Mouse (Mus musculus): ENCODE data around the gene Phc1. TPM values are rescaled to one million over a fixed set of nuclear protein-coding genes. Genes with fewer than 3 reads are reported as not detected.

Phc1 gene
- polyA plus RNA-seq, 1 experiment from 2014 or later, result 19.8 TPM

GRCm38 (mm10) chr6:122295242-122295641 lies 45.1 kb downstream of the Phc1 start:
- no peaks in the 10 kb centered on the region for H3K9me3 ChIP-seq (ENCODE audit: control insufficient read depth, low read length)
- H3K27me3 ChIP-seq (replicated peaks; ENCODE audit: control insufficient read depth, insufficient read depth, low read length), result no peaks in the 10 kb centered on the region
- ATAC-seq (replicated peaks; ENCODE audit: low FRiP score, low TSS enrichment, low read depth), result no peak
- H3K4me1 ChIP-seq (replicated peaks; ENCODE audit: control insufficient read depth, insufficient read depth, low read length), result 0 out of 2 replicates have a peak, but pooled peaks cover 5% of the 10 kb centered on the region
- no peak overlapping the region for H3K4me3 ChIP-seq (ENCODE audit: low read depth, low read length)
- H3K9ac ChIP-seq (ENCODE audit: low read length), result no peak overlapping the region
- H3K4me2 ChIP-seq (ENCODE audit: low read length), result no peak overlapping the region
- WGBS, result 60% methylated on average over 9 of the region's 9 CpGs
- no peak for DNase-seq (ENCODE audit: low spot score)
- no peak overlapping the region for H3K27ac ChIP-seq (ENCODE audit: low read depth)
- H3K36me3 ChIP-seq (ENCODE audit: control insufficient read depth, insufficient read depth, low read length), result no peaks in the 10 kb centered on the region

GRCm38 (mm10) chr6:122294290-122294689 lies 46.1 kb downstream of the Phc1 start:
- WGBS, result 79% methylated on average over 3 of the region's 3 CpGs
- no peak overlapping the region for H3K4me2 ChIP-seq (ENCODE audit: low read length)
- H3K4me1 ChIP-seq (replicated peaks; ENCODE audit: control insufficient read depth, insufficient read depth, low read length), result 0 out of 2 replicates have a peak, but pooled peaks cover 5% of the 10 kb centered on the region
- H3K4me3 ChIP-seq (ENCODE audit: low read depth, low read length), result no peak overlapping the region
- H3K36me3 ChIP-seq (ENCODE audit: control insufficient read depth, insufficient read depth, low read length), result no peaks in the 10 kb centered on the region
- DNase-seq (ENCODE audit: low spot score) (no peak), ATAC-seq (replicated peaks; ENCODE audit: low FRiP score, low TSS enrichment, low read depth) (no peak)
- no peak overlapping the region for H3K27ac ChIP-seq (ENCODE audit: low read depth)
- no peaks in the 10 kb centered on the region for H3K9me3 ChIP-seq (ENCODE audit: control insufficient read depth, low read length)
- H3K9ac ChIP-seq (ENCODE audit: low read length), result no peak overlapping the region
- no peaks in the 10 kb centered on the region for H3K27me3 ChIP-seq (replicated peaks; ENCODE audit: control insufficient read depth, insufficient read depth, low read length)

GRCm38 (mm10) chr6:122293796-122294195 lies 46.6 kb downstream of the Phc1 start:
- ATAC-seq (replicated peaks; ENCODE audit: low FRiP score, low TSS enrichment, low read depth), result no peak
- Histone ChIP-seq H3K9me3 (ENCODE audit: control insufficient read depth, low read length) (no peaks in the 10 kb centered on the region), H3K36me3 (ENCODE audit: control insufficient read depth, insufficient read depth, low read length) (no peaks in the 10 kb centered on the region), H3K4me3 (ENCODE audit: low read depth, low read length) (no peak overlapping the region), H3K9ac (ENCODE audit: low read length) (no peak overlapping the region), H3K4me2 (ENCODE audit: low read length) (no peak overlapping the region), H3K27ac (ENCODE audit: low read depth) (no peak overlapping the region), H3K27me3 (replicated peaks; ENCODE audit: control insufficient read depth, insufficient read depth, low read length) (no peaks in the 10 kb centered on the region), H3K4me1 (replicated peaks; ENCODE audit: control insufficient read depth, insufficient read depth, low read length) (0 out of 2 replicates have a peak, but pooled peaks cover 5% of the 10 kb centered on the region)
- no peak for DNase-seq (ENCODE audit: low spot score)
- 86% methylated on average over 9 of the region's 9 CpGs for WGBS

- Histone ChIP-seq H3K9me3 (ENCODE audit: control insufficient read depth, low read length) (no peaks in the 10 kb centered on the region), H3K27ac (ENCODE audit: low read depth) (no peak overlapping the region), H3K36me3 (ENCODE audit: control insufficient read depth, insufficient read depth, low read length) (no peaks in the 10 kb centered on the region), H3K4me2 (ENCODE audit: low read length) (no peak overlapping the region), H3K27me3 (replicated peaks; ENCODE audit: control insufficient read depth, insufficient read depth, low read length) (no peaks in the 10 kb centered on the region), H3K4me3 (ENCODE audit: low read depth, low read length) (no peak overlapping the region), H3K9ac (ENCODE audit: low read length) (no peak overlapping the region), H3K4me1 (replicated peaks; ENCODE audit: control insufficient read depth, insufficient read depth, low read length) (0 out of 2 replicates have a peak, but pooled peaks cover 5% of the 10 kb centered on the region)
- ATAC-seq (replicated peaks; ENCODE audit: low FRiP score, low TSS enrichment, low read depth) (no peak), DNase-seq (ENCODE audit: low spot score) (no peak)
- 91% methylated on average over 8 of the region's 8 CpGs for WGBS
Observed at GRCm38 (mm10) chr6:122293121-122293520, 47.2 kb downstream of the Phc1 start.

GRCm38 (mm10) chr6:122292184-122292583 lies 48.2 kb downstream of the Phc1 start:
- Histone ChIP-seq H3K9ac (ENCODE audit: low read length) (no peak overlapping the region), H3K4me3 (ENCODE audit: low read depth, low read length) (no peak overlapping the region), H3K27me3 (replicated peaks; ENCODE audit: control insufficient read depth, insufficient read depth, low read length) (no peaks in the 10 kb centered on the region), H3K36me3 (ENCODE audit: control insufficient read depth, insufficient read depth, low read length) (no peaks in the 10 kb centered on the region), H3K4me1 (replicated peaks; ENCODE audit: control insufficient read depth, insufficient read depth, low read length) (0 out of 2 replicates have a peak, but pooled peaks cover 3% of the 10 kb centered on the region), H3K27ac (ENCODE audit: low read depth) (no peak overlapping the region), H3K4me2 (ENCODE audit: low read length) (no peak overlapping the region), H3K9me3 (ENCODE audit: control insufficient read depth, low read length) (no peaks in the 10 kb centered on the region)
- no peak for ATAC-seq (replicated peaks; ENCODE audit: low FRiP score, low TSS enrichment, low read depth)
- WGBS, result 45% methylated on average over 2 of the region's 2 CpGs
- no peak for DNase-seq (ENCODE audit: low spot score)

GRCm38 (mm10) chr6:122291735-122292134 lies 48.6 kb downstream of the Phc1 start:
- no peak for DNase-seq (ENCODE audit: low spot score)
- Histone ChIP-seq H3K9me3 (ENCODE audit: control insufficient read depth, low read length) (no peaks in the 10 kb centered on the region), H3K36me3 (ENCODE audit: control insufficient read depth, insufficient read depth, low read length) (no peaks in the 10 kb centered on the region), H3K4me3 (ENCODE audit: low read depth, low read length) (no peak overlapping the region), H3K27ac (ENCODE audit: low read depth) (no peak overlapping the region), H3K4me2 (ENCODE audit: low read length) (no peak overlapping the region), H3K4me1 (replicated peaks; ENCODE audit: control insufficient read depth, insufficient read depth, low read length) (no peaks in the 10 kb centered on the region), H3K9ac (ENCODE audit: low read length) (no peak overlapping the region), H3K27me3 (replicated peaks; ENCODE audit: control insufficient read depth, insufficient read depth, low read length) (no peaks in the 10 kb centered on the region)
- no peak for ATAC-seq (replicated peaks; ENCODE audit: low FRiP score, low TSS enrichment, low read depth)
- 74% methylated on average over 3 of the region's 3 CpGs for WGBS

- Histone ChIP-seq H3K27me3 (replicated peaks; ENCODE audit: control insufficient read depth, insufficient read depth, low read length) (no peaks in the 10 kb centered on the region), H3K4me2 (ENCODE audit: low read length) (no peak overlapping the region), H3K27ac (ENCODE audit: low read depth) (no peak overlapping the region), H3K4me3 (ENCODE audit: low read depth, low read length) (no peak overlapping the region), H3K9me3 (ENCODE audit: control insufficient read depth, low read length) (no peaks in the 10 kb centered on the region), H3K9ac (ENCODE audit: low read length) (no peak overlapping the region), H3K4me1 (replicated peaks; ENCODE audit: control insufficient read depth, insufficient read depth, low read length) (no peaks in the 10 kb centered on the region), H3K36me3 (ENCODE audit: control insufficient read depth, insufficient read depth, low read length) (no peaks in the 10 kb centered on the region)
- 85% methylated on average over 2 of the region's 2 CpGs for WGBS
- ATAC-seq (replicated peaks; ENCODE audit: low FRiP score, low TSS enrichment, low read depth), result no peak
- DNase-seq (ENCODE audit: low spot score), result no peak
Observed at GRCm38 (mm10) chr6:122291264-122291663, 49.1 kb downstream of the Phc1 start.

- Histone ChIP-seq H3K4me1 (replicated peaks; ENCODE audit: control insufficient read depth, insufficient read depth, low read length) (no peaks in the 10 kb centered on the region), H3K9ac (ENCODE audit: low read length) (no peak overlapping the region), H3K4me2 (ENCODE audit: low read length) (no peak overlapping the region), H3K27me3 (replicated peaks; ENCODE audit: control insufficient read depth, insufficient read depth, low read length) (no peaks in the 10 kb centered on the region), H3K36me3 (ENCODE audit: control insufficient read depth, insufficient read depth, low read length) (no peaks in the 10 kb centered on the region), H3K9me3 (ENCODE audit: control insufficient read depth, low read length) (no peaks in the 10 kb centered on the region), H3K27ac (ENCODE audit: low read depth) (no peak overlapping the region), H3K4me3 (ENCODE audit: low read depth, low read length) (no peak overlapping the region)
- ATAC-seq (replicated peaks; ENCODE audit: low FRiP score, low TSS enrichment, low read depth) (no peak), DNase-seq (ENCODE audit: low spot score) (no peak)
- 8% methylated on average over 3 of the region's 3 CpGs for WGBS
Observed at GRCm38 (mm10) chr6:122290253-122290652, 50.1 kb downstream of the Phc1 start.

- DNase-seq (ENCODE audit: low spot score) (no peak), ATAC-seq (replicated peaks; ENCODE audit: low FRiP score, low TSS enrichment, low read depth) (no peak)
- H3K9ac ChIP-seq (ENCODE audit: low read length), result no peak overlapping the region
- H3K4me3 ChIP-seq (ENCODE audit: low read depth, low read length), result no peak overlapping the region
- no peak overlapping the region for H3K4me2 ChIP-seq (ENCODE audit: low read length)
- no peaks in the 10 kb centered on the region for H3K27me3 ChIP-seq (replicated peaks; ENCODE audit: control insufficient read depth, insufficient read depth, low read length)
- WGBS, result 76% methylated on average over 1 of the region's 1 CpGs
- H3K4me1 ChIP-seq (replicated peaks; ENCODE audit: control insufficient read depth, insufficient read depth, low read length), result no peaks in the 10 kb centered on the region
- no peaks in the 10 kb centered on the region for H3K36me3 ChIP-seq (ENCODE audit: control insufficient read depth, insufficient read depth, low read length)
- no peaks in the 10 kb centered on the region for H3K9me3 ChIP-seq (ENCODE audit: control insufficient read depth, low read length)
- no peak overlapping the region for H3K27ac ChIP-seq (ENCODE audit: low read depth)
Observed at GRCm38 (mm10) chr6:122289313-122289712, 51.0 kb downstream of the Phc1 start.
